Mouse (Mus musculus) kidney, postnatal 0 days (tissue): ENCODE results near the gene Rbbp8nl. TPM values are rescaled to one million over a fixed set of nuclear protein-coding genes. Genes with fewer than 3 reads are reported as not detected.

Experiments used
- ATAC-seq: fragments of 200-750 bp; cut with Nextera tagmentation; replicated peaks from 2 replicates; pipeline ENCODE4 v1.8.0; 2017; ENCODE audit warnings: low read depth, moderate number of reproducible peaks, moderate TSS enrichment, moderate library complexity; ENCODE audit not compliant: low FRiP score
- DNase-seq: peaks from one replicate; pipeline ENCODE4 v3.0.0-alpha.2; 2016; ENCODE audit warnings: low spot score
- H3K27ac ChIP-seq: fragments of 300-500 bp; sonication (generic); 2 replicates; pipeline ENCODE4 v1.5.1; 2014; ENCODE audit warnings: mild to moderate bottlenecking
- H3K27me3 ChIP-seq: fragments of 300-500 bp; sonication (generic); 2 replicates; pipeline ENCODE4 v1.6.1; 2014; ENCODE audit warnings: low read length, mixed read lengths; ENCODE audit not compliant: insufficient read depth
- H3K36me3 ChIP-seq: fragments of 300-500 bp; sonication (generic); 2 replicates; pipeline ENCODE4 v1.6.1; 2014; ENCODE audit warnings: low read length, mixed read lengths; ENCODE audit not compliant: insufficient read depth
- H3K4me1 ChIP-seq: fragments of 300-500 bp; sonication (generic); replicated peaks from 2 replicates; pipeline ENCODE4 v1.6.1; 2014; ENCODE audit warnings: antibody characterized with exemption, low read length, mixed read lengths; ENCODE audit not compliant: insufficient read depth
- H3K4me2 ChIP-seq: fragments of 300-500 bp; sonication (generic); 2 replicates; pipeline ENCODE4 v1.6.1; 2014; ENCODE audit warnings: mild to moderate bottlenecking, low read length, moderate library complexity, mixed read lengths
- H3K4me3 ChIP-seq: fragments of 300-500 bp; sonication (generic); replicated peaks from 2 replicates; pipeline ENCODE4 v1.5.1; 2014; ENCODE audit warnings: low read depth, low read length
- H3K9ac ChIP-seq: fragments of 300-500 bp; sonication (generic); 2 replicates; pipeline ENCODE4 v1.6.1; 2014; ENCODE audit warnings: low read depth, low read length
- H3K9me3 ChIP-seq: fragments of 300-500 bp; sonication (generic); replicated peaks from 2 replicates; pipeline ENCODE4 v1.6.1; 2016; ENCODE audit warnings: low read length, inconsistent platforms, mixed read lengths
- CTCF ChIP-seq: IDR thresholded peaks from 2 replicates; pipeline ENCODE4 v1.5.1; 2016; ENCODE audit warnings: antibody characterized with exemption, low read depth, mild to moderate bottlenecking, moderate library complexity
- WGBS: fragments of 180-500 bp; shearing (Covaris S2); extraction: QIAGEN DNeasy Blood & Tissue Kit; methylation state at CpG from one replicate; pipeline ENCODE4 v1.1.7; 2014; 5-methylcytosine and 5-hydroxymethylcytosine counted together
- microRNA-seq: library from miRNA; unstranded; fragments of <30 nt; microRNA quantifications from one replicate; pipeline ENCODE4, GENCODE M21; 2016
- polyA plus RNA-seq: library from polyadenylated mRNA; unstranded; fragments of >200 nt; fragmentation: Nextera tagmentation; extraction: Ambion mirVana; gene quantifications from 2 replicates; pipeline ENCODE4 v1.2.1, GENCODE M21; 2015

The Rbbp8nl gene
- polyA plus RNA-seq, 1 experiment from 2014 or later: 0.29 TPM

GRCm38 (mm10) chr2:180229129-180229528, 60.5 kb downstream of the Rbbp8nl start:
- H3K4me2 ChIP-seq: no peak overlapping the region
- WGBS: 69% methylated on average over 3 of the region's 3 CpGs
- H3K4me3 ChIP-seq: no peak overlapping the region
- peak overlapping the region; percentile 47; the same call in 1 of the 2 replicates for H3K27ac ChIP-seq
- H3K9me3 ChIP-seq: no peaks in the 10 kb centered on the region
- H3K4me1 ChIP-seq: peaks cover 23% of the 10 kb centered on the region
- H3K36me3 ChIP-seq: no peaks in the 10 kb centered on the region
- H3K9ac ChIP-seq: no peak overlapping the region
- no peak for DNase-seq
- TF ChIP-seq CTCF: no peak
- no peaks in the 10 kb centered on the region for H3K27me3 ChIP-seq
- ATAC-seq: no peak

GRCm38 (mm10) chr2:180228592-180228991, 61.1 kb downstream of the Rbbp8nl start:
- no peak for ATAC-seq
- no peak for TF ChIP-seq CTCF
- H3K4me2 ChIP-seq: no peak overlapping the region
- H3K27ac ChIP-seq: peak overlapping the region; percentile 47
- no peaks in the 10 kb centered on the region for H3K36me3 ChIP-seq
- no peak overlapping the region for H3K9ac ChIP-seq
- 45% methylated on average over 7 of the region's 7 CpGs for WGBS
- DNase-seq: peak; percentile 44
- no peak overlapping the region for H3K4me3 ChIP-seq
- H3K27me3 ChIP-seq: no peaks in the 10 kb centered on the region
- no peaks in the 10 kb centered on the region for H3K9me3 ChIP-seq
- peaks cover 23% of the 10 kb centered on the region for H3K4me1 ChIP-seq

GRCm38 (mm10) chr2:180228060-180228458, 61.6 kb downstream of the Rbbp8nl start:
- Histone ChIP-seq H3K27ac (peak overlapping the region; percentile 47), H3K27me3 (no peaks in the 10 kb centered on the region), H3K36me3 (no peaks in the 10 kb centered on the region), H3K4me2 (peak overlapping the region; percentile 49; the same call in 1 of the 2 replicates), H3K4me3 (no peak overlapping the region), H3K9ac (no peak overlapping the region), H3K9me3 (no peaks in the 10 kb centered on the region), H3K4me1 (peaks cover 23% of the 10 kb centered on the region)
- no peak for TF ChIP-seq CTCF
- DNase-seq: no peak
- no peak; the same call in 1 of the 2 replicates for ATAC-seq
- WGBS: 48% methylated on average over 6 of the region's 6 CpGs

Small RNA genes within 50 kb of the gene (microRNA-seq; reads per million reads assigned to microRNA genes)
- not detected for gene Mir3091

Other genes with a start within 250 kb of the Rbbp8nl start
- 641 and 676 TPM in 2 replicates for gene Psma7, start 247.4 kb downstream of the Rbbp8nl start, polyA plus RNA-seq
- gene Ss18l1, start 247.4 kb downstream of the Rbbp8nl start, polyA plus RNA-seq: 3.9 and 4.2 TPM in 2 replicates
- gene Mtg2, start 219.3 kb downstream of the Rbbp8nl start, polyA plus RNA-seq: 18.6 and 19.3 TPM in 2 replicates
- gene Hrh3, start 185.4 kb downstream of the Rbbp8nl start, polyA plus RNA-seq: not detected in 2 replicates
- gene Osbpl2, start 170.6 kb downstream of the Rbbp8nl start, polyA plus RNA-seq: 33.4 and 34.7 TPM in 2 replicates
- gene Adrm1, start 118.4 kb downstream of the Rbbp8nl start, polyA plus RNA-seq: 170 and 185 TPM in 2 replicates
- gene Lama5, start 64.0 kb downstream of the Rbbp8nl start, polyA plus RNA-seq: 48.6 and 62.4 TPM in 2 replicates
- 737 and 848 TPM in 2 replicates for gene Rps21, start 32.5 kb downstream of the Rbbp8nl start, polyA plus RNA-seq
- gene Cables2, start 16.4 kb downstream of the Rbbp8nl start, polyA plus RNA-seq: 12.0 and 13.1 TPM in 2 replicates
- gene Gata5, start 44.8 kb upstream of the Rbbp8nl start, polyA plus RNA-seq: 1.9 TPM in 2 replicates
- gene Slco4a1, start 166.4 kb upstream of the Rbbp8nl start, polyA plus RNA-seq: 11.9 and 12.7 TPM in 2 replicates
- 4.4 and 4.9 TPM in 2 replicates for gene Ntsr1, start 210.1 kb upstream of the Rbbp8nl start, polyA plus RNA-seq